Comparison of ENCODE assay signal across 10 mouse cellular contexts in genomic region chr5:144514738-144515137, GRCm38 (mm10). TPM values are rescaled to one million over a fixed set of nuclear protein-coding genes. Genes with fewer than 3 reads are reported as not detected.
DNase-seq lines count a peak whose midpoint lies in the region; ATAC-seq and TF ChIP-seq lines count a peak whose summit lies in the region.
"Had no signal": no experiment of that assay in that cellular context is flagged by ENCODE, and none has a peak within 500 bp of the region (broad histone marks: within the 10 kb centered on the region; RNA-seq: fewer than 3 reads in every experiment).

No protein-coding gene starts in this region.

- no peaks in the 10 kb centered on the region for H3K27me3 ChIP-seq in forebrain, embryonic 11.5 days (ENCODE audit: control insufficient read depth, insufficient read depth, low read length)
- no peaks in the 10 kb centered on the region for H3K27me3 ChIP-seq in forebrain, embryonic 13.5 days
- no peaks in the 10 kb centered on the region for H3K27me3 ChIP-seq in lung, postnatal 0 days (replicated peaks; ENCODE audit: insufficient read depth, low read length)
- H3K27me3 ChIP-seq in small intestine, adult 2 months (ENCODE audit: control insufficient read depth, insufficient read depth, low read length) = no peaks in the 10 kb centered on the region
- H3K27me3 ChIP-seq: liver, embryonic 15.5 days had no signal

- no peak overlapping the region for H3K27ac ChIP-seq in forebrain, embryonic 11.5 days (ENCODE audit: low read depth, low read length)
- no peak overlapping the region for H3K27ac ChIP-seq in forebrain, embryonic 13.5 days
- H3K27ac ChIP-seq in lung, postnatal 0 days (ENCODE audit: low read length) = no peak overlapping the region
- H3K27ac ChIP-seq in small intestine, adult 2 months (ENCODE audit: insufficient read depth, low read depth, low read length) = no peak overlapping the region
- H3K27ac ChIP-seq: liver, embryonic 15.5 days had no signal

- no peaks in the 10 kb centered on the region for H3K36me3 ChIP-seq in forebrain, embryonic 11.5 days (ENCODE audit: control insufficient read depth, insufficient read depth, low read length)
- H3K36me3 ChIP-seq in forebrain, embryonic 13.5 days (ENCODE audit: poor library complexity, severe bottlenecking) = no peaks in the 10 kb centered on the region
- H3K36me3 ChIP-seq in lung, postnatal 0 days (ENCODE audit: insufficient read depth, low read length) = no peaks in the 10 kb centered on the region
- H3K36me3 ChIP-seq in small intestine, adult 2 months (ENCODE audit: control insufficient read depth, insufficient read depth, low read length) = no peaks in the 10 kb centered on the region
- H3K36me3 ChIP-seq: G1E; liver, embryonic 15.5 days had no signal

- DNase-seq in forebrain, embryonic 11.5 days (ENCODE audit: low spot score) = peak; percentile 59
- no peak for DNase-seq in lung, postnatal 0 days (ENCODE audit: low spot score)
- no peak for DNase-seq in lung, postnatal 14 days
- no peak for DNase-seq in brain, embryonic 14.5 days (ENCODE audit: low read depth)
- DNase-seq in thymus, adult 18-20 months = no peak
- DNase-seq in frontal cortex, adult 2 months (ENCODE audit: extremely low spot score in 1 of 2, low spot score in 1 of 2) = no peak

- H3K4me1 ChIP-seq in forebrain, embryonic 11.5 days (replicated peaks; ENCODE audit: control insufficient read depth, insufficient read depth, low read length) = no peaks in the 10 kb centered on the region
- H3K4me1 ChIP-seq in forebrain, embryonic 13.5 days = peaks cover 2% of the 10 kb centered on the region; the same call in 1 of the 2 replicates
- H3K4me1 ChIP-seq in lung, postnatal 0 days (ENCODE audit: insufficient read depth, low read depth, low read length) = no peaks in the 10 kb centered on the region
- H3K4me1 ChIP-seq in small intestine, adult 2 months (ENCODE audit: control insufficient read depth, insufficient read depth, insufficient read length, low read length) = 0 out of 2 replicates have a peak, but pooled peaks cover 2% of the 10 kb centered on the region
- H3K4me1 ChIP-seq: liver, embryonic 15.5 days had no signal

- H3K9me3 ChIP-seq in forebrain, embryonic 11.5 days (ENCODE audit: control insufficient read depth, low read length) = no peaks in the 10 kb centered on the region
- no peaks in the 10 kb centered on the region for H3K9me3 ChIP-seq in forebrain, embryonic 13.5 days (replicated peaks)
- H3K9me3 ChIP-seq in lung, postnatal 0 days (ENCODE audit: low read length) = no peaks in the 10 kb centered on the region
- H3K9me3 ChIP-seq: liver, embryonic 15.5 days had no signal

- no peak overlapping the region for H3K4me2 ChIP-seq in forebrain, embryonic 11.5 days (ENCODE audit: low read depth, low read length, severe bottlenecking)
- no peak overlapping the region for H3K4me2 ChIP-seq in forebrain, embryonic 13.5 days
- no peak overlapping the region for H3K4me2 ChIP-seq in lung, postnatal 0 days (replicated peaks; ENCODE audit: low read depth, low read length)
- H3K4me2 ChIP-seq: liver, embryonic 15.5 days had no signal

- no peak for TF ChIP-seq POLR2A in brain, embryonic 14.5 days (IDR thresholded peaks at IDR 0.05; ENCODE audit: borderline replicate concordance, extremely low read depth, insufficient read depth, insufficient read length, poor library complexity, severe bottlenecking)
- TF ChIP-seq POLR2A in small intestine, adult 2 months (IDR thresholded peaks at IDR 0.05; ENCODE audit: low read depth, low read length) = no peak

- H3K4me3 ChIP-seq in forebrain, embryonic 11.5 days (ENCODE audit: low read depth, low read length) = no peak overlapping the region
- no peak overlapping the region for H3K4me3 ChIP-seq in forebrain, embryonic 13.5 days
- H3K4me3 ChIP-seq in lung, postnatal 0 days (ENCODE audit: low read depth, low read length) = no peak overlapping the region
- no peak overlapping the region for H3K4me3 ChIP-seq in small intestine, adult 2 months (ENCODE audit: low read depth, low read length)
- H3K4me3 ChIP-seq: liver, embryonic 15.5 days had no signal

- TF ChIP-seq CTCF in lung, postnatal 0 days (IDR thresholded peaks at IDR 0.05) = peak; percentile 29; the same call in 1 of the 2 replicates
- TF ChIP-seq CTCF in brain, embryonic 14.5 days (IDR thresholded peaks at IDR 0.05; ENCODE audit: borderline replicate concordance, extremely low read depth, insufficient read depth, insufficient read length) = peak; percentile 45; the same call in 1 of the 2 replicates
- TF ChIP-seq CTCF in small intestine, adult 2 months (IDR thresholded peaks at IDR 0.05; ENCODE audit: extremely low read depth, insufficient read length, insufficient replicate concordance, low read depth, low read length) = peak; percentile 43; the same call in 1 of the 2 replicates

- no peak overlapping the region for H3K9ac ChIP-seq in forebrain, embryonic 11.5 days (ENCODE audit: low read length)
- H3K9ac ChIP-seq in forebrain, embryonic 13.5 days = no peak overlapping the region
- H3K9ac ChIP-seq in lung, postnatal 0 days (replicated peaks; ENCODE audit: low read depth) = no peak overlapping the region
- H3K9ac ChIP-seq: liver, embryonic 15.5 days had no signal

- no peak for TF ChIP-seq EP300 in lung, postnatal 0 days (IDR thresholded peaks at IDR 0.05)

- 64% methylated on average over 6 of the region's 6 CpGs for WGBS in forebrain, embryonic 11.5 days
- 71% methylated on average over 6 of the region's 6 CpGs for WGBS in forebrain, embryonic 13.5 days
- 55% methylated on average over 6 of the region's 6 CpGs for WGBS in lung, postnatal 0 days
- 75% methylated on average over 6 of the region's 6 CpGs for WGBS in small intestine, adult 2 months

- ATAC-seq in forebrain, embryonic 11.5 days (replicated peaks; ENCODE audit: low FRiP score) = no peak
- ATAC-seq in forebrain, embryonic 13.5 days = no peak
- ATAC-seq in lung, postnatal 0 days = no peak

RNA-seq across cellular contexts. Expression of gene Nptx2, which starts 31.0 kb away (rescaled TPM):
- 2.3 and 2.5 TPM in 2 replicates for polyA plus RNA-seq in forebrain, embryonic 11.5 days (2014; fragmentation: Nextera tagmentation; extraction: Ambion mirVana)
- polyA plus RNA-seq in forebrain, embryonic 13.5 days (2015; fragmentation: Nextera tagmentation; extraction: Ambion mirVana) = 2.2 and 2.3 TPM in 2 replicates
- 0.10 and 0.11 TPM in 2 replicates for polyA plus RNA-seq in lung, postnatal 0 days (2015; fragmentation: Nextera tagmentation; extraction: Ambion mirVana)
- polyA plus RNA-seq in brain, embryonic 14.5 days (2012; rRNA removed) = 15.2 and 16.3 TPM in 2 replicates
- polyA plus RNA-seq in small intestine, adult 2 months (2012; rRNA removed) = 3.2 and 5.3 TPM in 2 replicates
- 44.1 and 57.9 TPM in 2 replicates for polyA plus RNA-seq in frontal cortex, adult 2 months (2012; rRNA removed)
- polyA plus RNA-seq: G1E had no signal
